In the genomic region with DNA sequence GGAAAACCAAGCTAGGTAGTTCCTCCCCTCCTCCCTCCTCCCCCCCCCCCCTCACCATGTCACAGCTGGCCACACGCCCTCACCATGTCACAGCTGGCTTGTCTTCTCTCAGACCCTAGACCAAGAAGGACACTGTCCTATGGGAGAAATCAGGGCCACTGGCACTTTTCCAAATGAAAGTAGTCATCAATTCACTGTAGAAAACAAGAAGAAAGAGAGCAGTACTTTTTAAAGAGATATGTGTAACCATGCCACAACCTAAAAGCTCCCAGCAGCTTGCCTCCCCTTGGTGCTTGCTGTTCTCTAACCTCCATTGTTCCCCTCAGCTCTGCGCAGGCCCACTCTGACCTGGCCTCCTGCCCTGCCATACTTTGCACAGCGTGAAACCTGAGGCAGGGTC, we compare ENCODE assay signal across 12 mouse cellular contexts.
"Had no signal": no experiment of that assay in that cellular context is flagged by ENCODE, and none has a peak within 500 bp of the region (broad histone marks: within the 10 kb centered on the region; RNA-seq: fewer than 3 reads in every experiment).

No protein-coding gene starts in this region.

- H3K27ac ChIP-seq: layer of hippocampus, adult 2 months; liver, embryonic 13.5 days; macrophage; midbrain, embryonic 12.5 days had no signal

- H3K36me3 ChIP-seq: limb, embryonic 12.5 days; liver, embryonic 13.5 days; midbrain, embryonic 12.5 days had no signal

- H3K4me2 ChIP-seq: limb, embryonic 12.5 days; liver, embryonic 13.5 days; midbrain, embryonic 12.5 days had no signal

- H3K4me3 ChIP-seq: layer of hippocampus, adult 2 months; limb, embryonic 12.5 days; liver, embryonic 13.5 days; megakaryocyte, embryonic 14.5 days; midbrain, embryonic 12.5 days had no signal

- H3K9me3 ChIP-seq: limb, embryonic 12.5 days; liver, embryonic 13.5 days; megakaryocyte, embryonic 14.5 days; midbrain, embryonic 12.5 days had no signal

- ATAC-seq: intestine, postnatal 0 days; liver, postnatal 0 days had no signal

- DNase-seq: kidney, adult 8-10 months; kidney, postnatal 4 days; liver; liver, embryonic 13.5 days; liver, postnatal 0 days; right cerebral cortex, postnatal 14 days had no signal

- H3K9ac ChIP-seq: limb, embryonic 12.5 days; liver, embryonic 13.5 days; liver, postnatal 0 days; midbrain, embryonic 12.5 days had no signal

- H3K27me3 ChIP-seq: limb, embryonic 12.5 days; megakaryocyte, embryonic 14.5 days; midbrain, embryonic 12.5 days had no signal
